In genomic region chr11:88291688-88292087, GRCm38 (mm10) we compare ENCODE assay signal across 10 mouse cellular contexts. TPM values are rescaled to one million over a fixed set of nuclear protein-coding genes. Genes with fewer than 3 reads are reported as not detected.
DNase-seq lines count a peak whose midpoint lies in the region; ATAC-seq and TF ChIP-seq lines count a peak whose summit lies in the region.
"Had no signal": no experiment of that assay in that cellular context is flagged by ENCODE, and none has a peak within 500 bp of the region (broad histone marks: within the 10 kb centered on the region; RNA-seq: fewer than 3 reads in every experiment).

No protein-coding gene starts in this region.

- H3K4me1 ChIP-seq in heart, adult 2 months (ENCODE audit: control insufficient read depth, insufficient read depth, low read length): no peaks in the 10 kb centered on the region; the same call in 1 of the 2 replicates
- peaks cover 45% of the 10 kb centered on the region for H3K4me1 ChIP-seq in heart, embryonic 12.5 days (replicated peaks)
- H3K4me1 ChIP-seq in midbrain, embryonic 11.5 days (ENCODE audit: control insufficient read depth, insufficient read depth, low read length): peaks cover 15% of the 10 kb centered on the region; the same call in 1 of the 2 replicates
- H3K4me1 ChIP-seq in midbrain, embryonic 13.5 days (replicated peaks): peaks cover 48% of the 10 kb centered on the region
- peaks cover 34% of the 10 kb centered on the region for H3K4me1 ChIP-seq in forebrain, embryonic 13.5 days

- ATAC-seq in heart, embryonic 12.5 days (ENCODE audit: insufficient number of reproducible peaks, low FRiP score): no peak; the same call in 1 of the 2 replicates
- ATAC-seq in midbrain, embryonic 11.5 days (ENCODE audit: low FRiP score): 0 out of 2 replicates have a peak, but pooled peaks have one; percentile 16
- no peak for ATAC-seq in midbrain, embryonic 13.5 days
- ATAC-seq in forebrain, embryonic 13.5 days: no peak

- TF ChIP-seq CTCF in heart, adult 2 months (IDR thresholded peaks at IDR 0.05): peak; percentile 78
- TF ChIP-seq CTCF in brain, embryonic 14.5 days (IDR thresholded peaks at IDR 0.05; ENCODE audit: borderline replicate concordance, extremely low read depth, insufficient read depth, insufficient read length): peak; percentile 74

- intact Hi-C loops in heart, adult 2 months (cut with DNase I): loop anchor here (5.0 kb wide), 3 partner anchors 261 to 531 kb away; no protein-coding TSS in a partner anchor

- H3K4me2 ChIP-seq in heart, embryonic 12.5 days: no peak overlapping the region
- H3K4me2 ChIP-seq in midbrain, embryonic 11.5 days: no peak overlapping the region
- no peak overlapping the region for H3K4me2 ChIP-seq in midbrain, embryonic 13.5 days (replicated peaks)
- no peak overlapping the region for H3K4me2 ChIP-seq in forebrain, embryonic 13.5 days
- H3K4me2 ChIP-seq: stomach, embryonic 15.5 days had no signal

- no peaks in the 10 kb centered on the region for H3K79me2 ChIP-seq in heart, adult 2 months (replicated peaks; ENCODE audit: control insufficient read depth, insufficient read depth, low read length)

- H3K9ac ChIP-seq in heart, adult 2 months (ENCODE audit: low read depth, low read length): no peak overlapping the region
- no peak overlapping the region for H3K9ac ChIP-seq in heart, embryonic 12.5 days
- H3K9ac ChIP-seq in midbrain, embryonic 11.5 days (ENCODE audit: low read length): no peak overlapping the region
- H3K9ac ChIP-seq in midbrain, embryonic 13.5 days (replicated peaks): no peak overlapping the region
- H3K9ac ChIP-seq in forebrain, embryonic 13.5 days: no peak overlapping the region
- H3K9ac ChIP-seq: stomach, embryonic 15.5 days had no signal

- peak in 1 of 2 experiments; percentile 15 for DNase-seq in heart, adult 2 months
- DNase-seq in midbrain, embryonic 11.5 days (ENCODE audit: low spot score, missing footprints): no peak
- peak; percentile 74 for DNase-seq in brain, embryonic 14.5 days (ENCODE audit: low read depth)
- peak; percentile 76 for DNase-seq in retina, embryonic 14.5 days (ENCODE audit: low spot score)
- no peak for DNase-seq in thymus, postnatal 36 days

- 42% methylated on average over 4 of the region's 4 CpGs for WGBS in heart, adult 2 months
- 28% methylated on average over 4 of the region's 4 CpGs for WGBS in heart, embryonic 12.5 days
- WGBS in midbrain, embryonic 11.5 days: 33% methylated on average over 4 of the region's 4 CpGs
- WGBS in midbrain, embryonic 13.5 days: 40% methylated on average over 4 of the region's 4 CpGs
- 39% methylated on average over 4 of the region's 4 CpGs for WGBS in forebrain, embryonic 13.5 days

- no peak overlapping the region for H3K27ac ChIP-seq in heart, adult 2 months
- no peak overlapping the region for H3K27ac ChIP-seq in heart, embryonic 12.5 days (ENCODE audit: poor library complexity, severe bottlenecking)
- no peak overlapping the region for H3K27ac ChIP-seq in midbrain, embryonic 11.5 days (ENCODE audit: low read depth, low read length)
- H3K27ac ChIP-seq in midbrain, embryonic 13.5 days: no peak overlapping the region
- H3K27ac ChIP-seq in forebrain, embryonic 13.5 days: no peak overlapping the region
- H3K27ac ChIP-seq: stomach, embryonic 15.5 days had no signal

- 0 out of 2 replicates have a peak, but pooled peaks cover 1% of the 10 kb centered on the region for H3K27me3 ChIP-seq in heart, adult 2 months (ENCODE audit: control insufficient read depth, insufficient read depth, low read length)
- no peaks in the 10 kb centered on the region for H3K27me3 ChIP-seq in heart, embryonic 12.5 days (replicated peaks)
- no peaks in the 10 kb centered on the region for H3K27me3 ChIP-seq in midbrain, embryonic 11.5 days (ENCODE audit: control insufficient read depth, insufficient read depth, low read length)
- H3K27me3 ChIP-seq in midbrain, embryonic 13.5 days: no peaks in the 10 kb centered on the region
- H3K27me3 ChIP-seq in forebrain, embryonic 13.5 days: peaks cover 8% of the 10 kb centered on the region; the same call in 1 of the 2 replicates

- H3K9me3 ChIP-seq in heart, embryonic 12.5 days (replicated peaks): no peaks in the 10 kb centered on the region
- no peaks in the 10 kb centered on the region for H3K9me3 ChIP-seq in midbrain, embryonic 11.5 days (ENCODE audit: control insufficient read depth, low read length)
- H3K9me3 ChIP-seq in midbrain, embryonic 13.5 days: no peaks in the 10 kb centered on the region
- H3K9me3 ChIP-seq in forebrain, embryonic 13.5 days (replicated peaks): no peaks in the 10 kb centered on the region
- H3K9me3 ChIP-seq: stomach, embryonic 15.5 days had no signal

- no peaks in the 10 kb centered on the region for H3K36me3 ChIP-seq in heart, adult 2 months (ENCODE audit: control insufficient read depth, insufficient read depth, low read length)
- no peaks in the 10 kb centered on the region for H3K36me3 ChIP-seq in heart, embryonic 12.5 days
- no peaks in the 10 kb centered on the region for H3K36me3 ChIP-seq in midbrain, embryonic 11.5 days (ENCODE audit: control insufficient read depth, insufficient read depth, low read length)
- H3K36me3 ChIP-seq in midbrain, embryonic 13.5 days: no peaks in the 10 kb centered on the region
- no peaks in the 10 kb centered on the region for H3K36me3 ChIP-seq in forebrain, embryonic 13.5 days (ENCODE audit: poor library complexity, severe bottlenecking)
- H3K36me3 ChIP-seq: stomach, embryonic 15.5 days had no signal

- no peak for TF ChIP-seq POLR2A in heart, adult 2 months (IDR thresholded peaks at IDR 0.05; ENCODE audit: insufficient read depth, low read depth, low read length)
- TF ChIP-seq POLR2A in brain, embryonic 14.5 days (IDR thresholded peaks at IDR 0.05; ENCODE audit: borderline replicate concordance, extremely low read depth, insufficient read depth, insufficient read length, poor library complexity, severe bottlenecking): no peak

- TF ChIP-seq EP300 in heart, adult 2 months (IDR thresholded peaks at IDR 0.05; ENCODE audit: insufficient read depth, low read depth, low read length): no peak

- H3K4me3 ChIP-seq in heart, adult 2 months: no peak overlapping the region
- H3K4me3 ChIP-seq in heart, embryonic 12.5 days: no peak overlapping the region
- H3K4me3 ChIP-seq in midbrain, embryonic 11.5 days (ENCODE audit: low read depth, low read length): no peak overlapping the region
- H3K4me3 ChIP-seq in midbrain, embryonic 13.5 days (replicated peaks): no peak overlapping the region
- H3K4me3 ChIP-seq in forebrain, embryonic 13.5 days: no peak overlapping the region
- H3K4me3 ChIP-seq: stomach, embryonic 15.5 days had no signal

RNA-seq across cellular contexts. Expression of gene Ccdc182, which starts 2.2 kb away (rescaled TPM):
- total RNA-seq in heart, adult 2 months (2021): not detected
- not detected in 2 replicates for polyA plus RNA-seq in heart, adult 2 months (2012; rRNA removed)
- 0.26 TPM in 1 of 2 replicates, not detected in the other for polyA plus RNA-seq in heart, embryonic 12.5 days (2016; fragmentation: Nextera tagmentation; extraction: Ambion mirVana)
- polyA plus RNA-seq in midbrain, embryonic 11.5 days (2014; fragmentation: Nextera tagmentation; extraction: Ambion mirVana): 9.1 and 9.5 TPM in 2 replicates
- polyA plus RNA-seq in midbrain, embryonic 13.5 days (2015; fragmentation: Nextera tagmentation; extraction: Ambion mirVana): 0.82 and 1.6 TPM in 2 replicates
- 0.20 and 0.30 TPM in 2 replicates for polyA plus RNA-seq in brain, embryonic 14.5 days (2012; rRNA removed)
- 0.32 and 0.39 TPM in 2 replicates for polyA plus RNA-seq in forebrain, embryonic 13.5 days (2015; fragmentation: Nextera tagmentation; extraction: Ambion mirVana)
- total RNA-seq: common myeloid progenitor, adult 5-6 weeks had no signal
- polyA plus RNA-seq: stomach, embryonic 15.5 days had no signal

Comparison
In these comparisons a context has a peak if more than half of its experiments do, and no peak if none do; other contexts are left out.
1. DNase-seq: peak in brain, embryonic 14.5 days (single experiment) and retina, embryonic 14.5 days (single experiment); none in midbrain, embryonic 11.5 days (single experiment) and thymus, postnatal 36 days (0 of 2).